Mouse (Mus musculus) ES-E14 (cell line): ENCODE measurements around the gene Prkar1a.

Experiments
- MAFK ChIP-seq: IDR thresholded peaks from 2 replicates; pipeline ENCODE4 v1.6.1; 2014; ENCODE audit warnings: mild to moderate bottlenecking, low read depth, low read length, inconsistent platforms; ENCODE audit not compliant: insufficient read depth
- ZC3H11A ChIP-seq: IDR thresholded peaks from 2 replicates; pipeline ENCODE4 v1.6.1; 2012; ENCODE audit warnings: low read depth, mild to moderate bottlenecking, inconsistent platforms, low read length, borderline replicate concordance
- ZNF384 ChIP-seq: IDR thresholded peaks from 2 replicates; pipeline ENCODE4 v1.6.1; 2012; ENCODE audit warnings: low read depth, low read length, inconsistent platforms

DNA sequence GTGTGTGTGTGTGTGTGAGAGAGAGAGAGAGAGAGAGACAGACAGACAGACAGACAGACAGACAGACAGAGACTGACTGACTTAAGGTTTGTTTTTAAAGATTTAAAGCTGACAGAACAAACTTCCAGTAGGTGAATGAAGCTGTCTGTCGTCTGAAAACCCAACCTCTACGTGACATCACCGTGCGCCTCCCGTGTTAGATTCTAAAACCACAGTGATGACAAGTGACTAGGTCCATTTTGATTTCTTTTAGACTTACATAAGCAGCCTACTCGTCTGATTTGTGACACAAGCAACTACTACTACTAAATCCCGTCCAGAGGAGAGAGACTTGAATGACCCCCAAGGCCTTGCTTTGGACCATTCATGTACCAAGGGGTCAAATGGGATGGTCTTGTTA lies 24.5 kb downstream of the Prkar1a start:
- TF ChIP-seq ZNF384 (no peak), MAFK (no peak), ZC3H11A (no peak)
